10 mouse cellular contexts compared by ENCODE assay signal in genomic region chr7:133839546-133839945, GRCm38 (mm10). TPM values are rescaled to one million over a fixed set of nuclear protein-coding genes. Genes with fewer than 3 reads are reported as not detected.
A peak's percentile ranks its signal among the peaks of the same experiment; 100 is the strongest.
DNase-seq lines count a peak whose midpoint lies in the region.
"Had no signal": no experiment of that assay in that cellular context is flagged by ENCODE, and none has a peak within 500 bp of the region (broad histone marks: within the 10 kb centered on the region; RNA-seq: fewer than 3 reads in every experiment).

No protein-coding gene starts in this region.

- DNase-seq in cerebellum, postnatal 25 days, result peak; percentile 15 to 44
- no peak for DNase-seq in cerebellum, adult 11-12 months
- DNase-seq in lung, postnatal 10 days, result peak; percentile 31
- no peak for DNase-seq in lung, adult 18-20 months
- peak; percentile 33 to 74 for DNase-seq in layer of hippocampus, postnatal 14 days (ENCODE audit: low spot score in 2 of 2)
- DNase-seq in right cerebral cortex, postnatal 4 days, result peak; percentile 61
- no peak for DNase-seq in ovary, postnatal 14 days (ENCODE audit: low spot score)
- no peak for DNase-seq in embryo, embryonic 11 days
- DNase-seq: B cell, adult 2 months; liver had no signal

RNA-seq across cellular contexts. Expression of gene Dhx32, which starts 57.0 kb away (rescaled TPM):
- 10 to 100 TPM; 46.9 to 49.3 TPM for total RNA-seq in layer of hippocampus, postnatal 14 days (2021)

Comparison
In these comparisons a context has a peak if more than half of its experiments do, and no peak if none do; other contexts are left out.
1. DNase-seq: peak in cerebellum, postnatal 25 days (2 of 2), lung, postnatal 10 days (single experiment), layer of hippocampus, postnatal 14 days (2 of 2) and right cerebral cortex, postnatal 4 days (single experiment); none in cerebellum, adult 11-12 months (single experiment), lung, adult 18-20 months (0 of 2), ovary, postnatal 14 days (single experiment) and embryo, embryonic 11 days (single experiment).